Mouse (Mus musculus): Measurements from ENCODE around the gene Rin3.
A peak's percentile ranks its signal among the peaks of the same experiment; 100 is the strongest.

Gene Rin3

DNA sequence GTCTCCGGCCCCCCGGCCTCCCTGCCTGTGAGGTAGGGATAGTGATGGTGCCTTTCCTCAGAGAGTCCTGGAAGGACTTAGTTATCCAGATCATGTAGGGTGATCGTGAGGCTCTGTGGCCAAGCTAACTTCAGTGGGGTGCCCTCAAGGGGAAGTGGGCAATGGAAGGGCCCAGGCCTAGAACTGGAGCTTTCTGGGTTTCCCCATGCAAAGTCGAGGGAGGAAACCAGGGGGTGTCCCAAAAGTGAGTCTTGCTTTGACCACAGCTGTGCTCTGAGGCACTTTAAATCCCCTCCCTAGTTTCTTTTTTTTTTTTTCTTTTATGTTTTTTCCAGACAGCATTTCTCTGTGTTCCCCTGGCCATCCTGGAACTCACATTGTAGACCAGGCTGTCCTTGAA is 47.3 kb downstream of the Rin3 start:
- DNase-seq (ENCODE audit: extremely low spot score, low spot score): no peak

DNA sequence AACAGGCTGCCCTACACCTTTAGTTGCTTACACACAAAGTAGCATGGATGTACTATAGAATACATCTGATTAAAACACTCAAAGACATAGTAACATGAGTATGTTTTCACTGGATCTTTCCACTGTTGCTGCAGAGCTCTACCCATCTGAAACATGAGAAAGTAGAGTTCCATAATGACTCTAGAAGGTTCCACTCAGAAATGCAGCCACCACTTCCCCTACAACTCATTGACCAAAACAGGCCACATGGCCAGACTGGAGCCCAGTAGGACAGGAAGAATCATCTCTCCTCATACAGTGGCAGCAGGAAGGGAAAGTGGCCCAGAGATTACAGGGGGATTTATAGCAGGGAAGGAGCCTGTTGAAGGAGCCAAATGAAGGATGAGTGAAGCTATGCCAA is 47.9 kb downstream of the Rin3 start:
- no peak for DNase-seq (ENCODE audit: extremely low spot score, low spot score)

DNA sequence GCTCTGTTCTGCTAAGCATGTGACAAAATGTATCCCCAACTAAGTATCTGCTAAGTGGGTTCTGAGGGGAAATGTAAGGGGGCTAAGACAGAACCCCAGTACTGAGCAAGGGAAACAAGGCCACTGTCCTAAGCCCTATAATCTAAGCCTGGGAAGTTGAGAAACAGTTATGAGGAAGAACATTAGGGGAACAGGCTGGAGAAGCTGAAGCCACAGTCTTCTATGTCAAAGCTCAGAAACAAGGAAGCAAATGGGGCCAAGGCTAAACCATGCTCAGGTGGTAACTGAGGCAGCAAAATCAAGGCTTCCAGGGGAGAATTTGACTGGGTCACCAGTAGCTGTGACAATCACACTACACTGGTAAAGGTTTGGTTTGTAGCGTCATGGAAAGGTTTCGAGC is 50.3 kb downstream of the Rin3 start:
- no peak for DNase-seq (ENCODE audit: extremely low spot score, low spot score)

DNA sequence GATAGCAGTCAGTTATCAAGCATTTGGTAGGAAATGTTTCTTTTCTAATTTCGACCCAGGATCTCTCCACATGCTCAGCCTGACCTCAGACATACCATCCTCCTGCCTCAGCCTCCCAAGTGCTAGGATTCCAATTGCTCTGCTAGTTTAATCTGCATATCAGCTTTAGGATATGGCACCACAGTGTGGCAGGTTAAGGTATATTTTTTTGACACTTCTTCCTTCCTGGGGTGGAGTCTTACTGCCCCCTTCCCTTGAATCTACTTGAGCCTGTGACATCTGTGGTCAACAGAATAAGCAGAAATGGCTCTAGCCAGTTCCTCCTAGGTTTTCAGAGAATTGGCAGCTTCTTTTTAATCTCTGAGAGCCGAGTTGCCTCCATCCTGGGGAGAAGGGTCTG is 56.2 kb downstream of the Rin3 start:
- DNase-seq (ENCODE audit: extremely low spot score, low spot score): no peak

DNA sequence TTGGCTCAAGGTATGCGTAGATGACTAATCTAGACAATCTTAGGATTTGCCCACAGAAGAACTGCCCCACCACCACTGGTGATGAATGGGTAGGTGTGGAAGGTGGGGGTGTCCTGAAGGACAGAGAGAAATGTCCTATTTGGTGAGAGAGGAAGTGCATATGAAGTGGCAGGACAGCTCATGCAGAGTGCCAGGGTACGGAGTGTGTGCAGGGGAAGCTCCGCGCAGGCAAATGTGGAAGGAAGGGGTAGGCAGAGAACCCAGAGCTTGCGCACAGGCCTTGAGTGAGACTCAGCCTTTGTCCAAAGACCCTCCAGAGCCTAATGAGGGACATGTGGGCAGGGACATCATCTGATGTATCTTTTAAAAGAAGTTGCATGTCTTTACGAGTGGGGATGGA is 57.6 kb downstream of the Rin3 start:
- DNase-seq (ENCODE audit: extremely low spot score, low spot score): no peak

DNA sequence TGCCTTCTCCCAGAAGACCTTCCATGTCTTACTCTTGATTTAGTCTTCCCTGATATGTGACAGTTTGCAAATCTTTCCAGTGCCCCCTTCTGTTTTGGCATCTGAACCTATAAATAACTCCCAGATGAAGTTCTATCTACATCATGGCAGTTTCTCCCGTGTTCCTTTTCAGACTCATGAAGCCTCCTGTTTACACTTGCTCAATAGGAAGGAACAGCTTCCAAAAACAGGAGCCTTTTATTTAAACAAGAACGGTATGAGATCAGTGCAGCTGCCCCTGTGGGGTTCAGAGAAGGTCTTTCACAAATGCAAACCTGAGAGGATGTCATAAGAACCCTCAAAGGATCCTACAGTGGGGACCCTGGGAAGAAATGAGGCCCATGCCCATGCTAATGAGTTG is 59.3 kb downstream of the Rin3 start:
- no peak for DNase-seq (ENCODE audit: extremely low spot score, low spot score)

DNA sequence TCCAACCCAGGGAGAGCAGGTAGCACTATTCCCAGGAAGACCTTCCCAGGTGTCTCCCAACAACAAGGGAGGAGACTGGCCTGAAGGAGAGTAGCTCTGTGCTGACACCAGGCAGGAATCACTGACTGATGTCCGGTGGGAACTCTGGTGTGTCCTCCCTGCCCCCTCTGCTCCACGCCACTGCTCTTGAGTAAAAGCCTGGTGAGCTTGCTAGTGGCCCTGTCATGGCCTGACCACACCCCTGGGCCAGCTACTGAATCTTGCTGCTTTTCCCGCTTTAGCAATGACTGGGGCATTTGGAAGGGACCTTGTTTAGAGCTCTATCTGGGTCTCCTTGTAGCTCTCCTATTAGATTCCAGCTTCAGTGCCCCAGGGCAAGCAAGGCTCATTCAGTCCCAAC is 59.8 kb downstream of the Rin3 start:
- no peak for DNase-seq (ENCODE audit: extremely low spot score, low spot score)

DNA sequence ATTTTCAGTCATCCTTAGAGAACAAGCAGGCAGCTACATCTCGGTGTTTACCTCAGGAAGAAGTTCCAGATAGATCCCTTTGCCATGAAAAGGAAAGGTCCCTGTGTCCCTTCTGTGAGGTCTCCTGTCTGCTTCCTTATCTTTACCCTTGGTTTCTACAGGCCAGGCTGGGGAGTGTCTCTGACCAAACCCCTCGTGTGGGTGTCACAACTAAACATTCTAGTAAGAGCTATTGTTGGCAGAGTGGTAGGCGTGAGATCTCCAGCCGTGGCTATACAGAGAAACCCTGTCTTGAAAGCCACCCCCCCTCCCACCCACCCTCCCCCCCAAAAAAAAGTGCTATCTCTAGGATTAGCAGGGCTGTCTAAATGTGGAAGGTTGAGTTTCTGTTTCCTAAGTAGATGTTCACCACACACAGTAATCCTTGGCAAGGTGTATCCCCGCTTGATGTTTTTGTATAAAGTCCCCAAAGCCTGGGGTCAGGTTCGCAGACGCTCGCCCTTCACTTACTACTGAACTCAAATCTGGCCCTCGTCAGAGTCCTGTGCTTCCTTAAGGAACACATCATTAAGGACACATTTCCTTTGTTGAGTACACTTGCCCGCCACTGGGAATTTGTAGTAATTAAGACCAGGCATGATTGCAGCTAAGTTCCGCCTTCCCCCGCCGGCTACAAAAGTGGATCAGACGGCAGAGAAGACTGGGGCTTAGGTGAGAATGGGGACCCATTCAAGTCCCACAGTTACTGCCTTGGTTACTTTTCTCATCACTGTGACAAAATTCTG is 62.4 kb downstream of the Rin3 start:
- no peak for DNase-seq (ENCODE audit: extremely low spot score, low spot score)

DNA sequence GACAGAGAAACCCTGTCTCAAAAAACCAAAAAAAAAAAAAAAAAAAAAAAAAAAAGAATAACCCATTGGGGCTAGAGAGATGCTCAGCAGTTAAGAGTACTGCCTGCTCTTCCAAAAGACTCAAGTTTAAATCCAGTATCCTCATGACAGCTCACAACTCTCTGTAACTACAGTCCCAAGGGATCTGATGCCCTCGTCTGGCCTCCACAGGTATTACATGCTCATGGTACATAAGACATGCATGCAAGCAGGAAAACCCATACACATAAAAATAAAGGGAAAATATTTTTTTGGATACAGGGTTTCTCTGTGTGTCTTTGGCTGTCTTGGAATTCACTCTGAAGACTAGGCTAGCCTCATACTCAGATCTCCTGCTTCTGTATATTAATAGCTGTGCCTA is 63.7 kb downstream of the Rin3 start:
- DNase-seq (ENCODE audit: extremely low spot score, low spot score): peak; percentile 55

DNA sequence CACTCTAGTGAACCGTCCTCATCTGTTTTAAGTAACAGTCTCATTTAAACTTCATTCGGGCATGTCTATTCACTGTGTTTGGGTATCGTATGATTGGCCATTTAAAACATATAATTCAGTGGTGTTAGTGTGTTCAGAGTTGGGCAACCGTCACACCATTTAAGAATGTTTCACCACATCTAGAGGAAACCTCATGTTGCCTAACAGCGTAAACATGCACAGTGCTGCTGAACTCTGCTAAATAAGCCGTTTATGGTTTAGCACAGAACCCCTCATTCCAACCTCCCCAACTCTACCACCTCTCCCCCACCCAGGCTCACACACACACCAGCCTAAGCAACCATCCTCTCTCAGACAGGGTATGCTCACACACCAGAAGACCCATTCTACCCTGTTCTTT is 65.6 kb downstream of the Rin3 start:
- no peak for DNase-seq (ENCODE audit: extremely low spot score, low spot score)

DNA sequence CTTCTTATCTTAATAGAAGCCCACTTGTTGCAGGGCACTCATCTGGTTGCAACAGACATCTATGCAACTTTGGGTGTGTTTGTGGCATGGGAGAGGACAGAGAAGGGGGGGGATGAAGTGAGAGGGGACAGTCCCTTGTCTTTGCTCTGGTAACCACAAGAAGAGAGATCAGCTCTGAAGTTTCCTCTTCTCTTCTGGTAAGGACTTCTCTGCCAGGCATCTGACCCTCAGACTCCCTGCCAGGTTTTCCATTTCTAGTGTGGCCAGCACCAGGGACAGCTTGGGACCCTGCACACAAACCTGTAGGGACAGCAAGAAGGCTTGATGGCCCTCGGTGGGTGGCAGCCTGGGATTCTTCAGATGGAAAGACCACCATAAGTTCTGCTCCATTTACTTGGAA is 68.1 kb downstream of the Rin3 start:
- no peak for DNase-seq (ENCODE audit: extremely low spot score, low spot score)

DNA sequence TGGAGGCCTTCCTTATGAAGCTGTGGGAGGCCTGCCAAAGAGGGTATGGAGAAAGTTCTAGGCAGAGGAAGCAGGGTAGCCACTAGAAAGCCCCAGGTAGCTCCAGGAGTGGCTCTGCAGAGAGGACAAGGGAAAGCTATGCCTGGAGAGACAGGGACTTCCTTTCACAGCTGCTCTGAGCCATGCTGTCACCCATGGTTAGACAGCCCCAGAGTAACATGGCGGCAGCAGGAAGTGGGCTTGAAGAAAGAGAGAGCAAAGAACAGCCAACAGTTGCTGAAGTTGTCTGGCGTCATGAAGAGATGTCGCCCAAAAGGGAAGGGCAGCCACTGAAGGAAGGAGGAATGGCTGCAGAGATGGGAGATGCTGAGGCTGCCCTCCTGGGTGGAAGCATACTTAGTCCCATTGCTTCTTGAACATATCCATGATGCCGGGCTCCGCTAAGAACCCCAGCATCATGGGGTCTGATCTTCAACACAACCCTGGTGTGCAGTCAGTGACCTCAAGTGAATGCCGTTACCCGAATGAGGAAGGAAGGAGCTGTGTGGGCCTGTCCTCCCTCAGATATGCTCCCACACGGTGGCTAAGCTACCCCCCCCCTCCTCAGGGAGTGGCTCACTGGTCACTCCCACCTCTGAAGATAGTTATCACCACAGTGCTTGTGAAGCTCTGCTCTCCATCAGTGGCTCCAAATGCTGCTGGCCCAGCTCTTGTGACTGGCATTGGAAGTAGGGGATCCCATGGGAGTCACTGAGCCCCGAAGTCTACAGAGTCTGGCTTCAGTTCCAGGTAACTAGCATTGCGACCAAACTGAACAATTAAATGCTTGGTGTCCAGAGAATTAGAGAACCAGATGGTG is 71.5 kb downstream of the Rin3 start:
- no peak for DNase-seq (ENCODE audit: extremely low spot score, low spot score)

DNA sequence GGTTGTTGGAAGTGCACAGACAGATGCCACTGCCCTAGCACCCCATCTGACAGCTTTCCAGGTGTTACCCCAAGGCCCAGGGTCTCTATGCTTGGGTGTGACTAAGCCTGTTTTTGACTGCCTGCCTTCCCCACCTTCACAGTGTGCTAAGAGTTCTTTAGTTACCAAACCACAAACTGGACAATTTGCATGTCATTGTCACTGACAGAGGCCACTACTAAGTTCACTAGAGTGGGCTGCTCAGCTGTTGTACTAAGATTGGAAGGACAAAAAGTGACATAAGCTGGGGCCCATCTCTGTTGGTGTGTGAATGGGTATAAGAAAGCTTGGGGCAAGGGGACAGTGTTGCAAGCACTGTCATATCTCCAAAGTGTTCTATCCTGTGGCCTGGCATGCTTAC is 72.9 kb downstream of the Rin3 start:
- DNase-seq (ENCODE audit: extremely low spot score, low spot score): no peak

DNA sequence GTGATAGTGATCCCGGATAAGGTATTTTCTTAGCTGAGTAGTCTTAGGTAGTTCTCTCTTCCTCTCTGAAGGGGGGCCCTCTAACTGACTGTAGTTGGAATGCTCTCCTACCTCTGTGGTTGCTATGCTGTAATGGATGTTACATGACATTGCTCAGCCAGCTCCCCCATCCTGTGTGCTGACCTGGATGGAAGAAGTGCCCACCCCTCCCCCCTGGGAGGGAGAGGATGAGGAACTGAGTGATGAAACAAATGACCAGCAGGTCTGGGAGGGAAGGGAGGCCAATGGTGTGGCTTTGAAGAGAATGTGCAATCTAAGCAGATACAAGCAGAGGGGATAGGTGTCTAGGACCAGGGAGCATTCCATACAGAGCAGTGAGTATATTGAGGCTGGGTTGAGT is 73.9 kb downstream of the Rin3 start:
- no peak for DNase-seq (ENCODE audit: extremely low spot score, low spot score)

DNA sequence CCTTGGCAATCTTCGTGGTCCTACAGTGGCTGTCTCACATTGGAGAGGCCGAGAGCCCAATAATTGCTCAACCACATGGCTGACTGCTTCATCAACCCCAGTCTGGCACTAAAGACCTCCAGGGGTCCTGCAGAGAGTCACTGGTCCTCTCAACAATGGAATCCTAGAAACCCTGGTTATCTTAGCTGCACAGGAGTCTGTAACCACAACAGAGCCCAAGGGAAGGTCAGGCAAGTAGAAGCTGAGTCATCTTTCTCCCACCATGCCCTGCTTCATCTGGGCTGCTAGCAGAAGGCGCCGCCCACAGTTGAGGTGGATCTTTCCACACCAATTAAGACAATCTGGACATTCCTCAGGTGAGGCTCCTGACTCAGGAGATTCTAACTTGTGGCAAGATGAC is 76.5 kb downstream of the Rin3 start:
- DNase-seq (ENCODE audit: extremely low spot score, low spot score): no peak

DNA sequence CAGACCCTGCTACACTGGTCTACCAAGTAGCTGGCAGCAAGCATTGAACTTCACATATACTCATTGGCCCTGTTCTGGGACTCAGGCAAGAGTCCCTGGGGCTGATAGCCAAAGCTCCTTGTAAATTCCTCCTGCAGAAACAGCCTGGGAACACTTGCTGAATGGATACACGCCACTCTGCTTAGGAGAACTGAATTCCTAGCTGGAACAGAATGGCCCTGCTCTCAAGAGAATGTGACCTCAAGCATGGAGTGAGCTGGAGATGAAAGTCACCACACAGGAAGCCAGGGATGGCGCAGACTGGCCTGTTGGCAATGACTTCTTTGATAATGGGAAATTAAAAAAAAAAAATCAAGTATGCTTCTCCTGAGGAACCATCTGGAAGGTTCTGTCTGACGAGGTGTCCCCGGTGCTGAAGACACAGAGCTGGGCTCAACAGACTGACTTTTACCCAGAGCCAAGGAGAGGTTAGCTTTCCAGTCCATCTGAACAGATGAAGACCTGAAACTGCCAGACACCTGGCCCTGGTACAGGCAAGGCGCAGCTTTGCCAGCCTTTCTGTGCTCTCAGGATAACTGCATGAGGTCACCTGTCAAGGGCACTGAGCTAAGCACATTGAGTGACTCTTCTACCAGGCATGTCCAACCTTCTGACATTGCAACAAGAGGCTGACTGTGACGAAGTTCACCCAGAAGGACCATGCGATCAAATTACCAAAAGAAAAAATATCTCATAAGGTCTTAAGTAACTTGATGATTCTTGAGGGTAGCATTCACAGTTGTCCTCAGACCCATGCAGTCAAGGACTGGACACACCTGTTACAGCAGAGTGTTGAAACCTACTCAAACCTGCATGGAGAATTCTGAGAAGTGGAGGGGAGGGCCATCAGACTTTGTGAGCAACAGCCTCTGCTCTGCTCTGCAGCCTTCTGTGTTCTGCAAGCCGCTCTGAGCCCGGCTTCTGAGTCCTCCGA is 78.6 kb downstream of the Rin3 start:
- DNase-seq (ENCODE audit: extremely low spot score, low spot score): no peak

DNA sequence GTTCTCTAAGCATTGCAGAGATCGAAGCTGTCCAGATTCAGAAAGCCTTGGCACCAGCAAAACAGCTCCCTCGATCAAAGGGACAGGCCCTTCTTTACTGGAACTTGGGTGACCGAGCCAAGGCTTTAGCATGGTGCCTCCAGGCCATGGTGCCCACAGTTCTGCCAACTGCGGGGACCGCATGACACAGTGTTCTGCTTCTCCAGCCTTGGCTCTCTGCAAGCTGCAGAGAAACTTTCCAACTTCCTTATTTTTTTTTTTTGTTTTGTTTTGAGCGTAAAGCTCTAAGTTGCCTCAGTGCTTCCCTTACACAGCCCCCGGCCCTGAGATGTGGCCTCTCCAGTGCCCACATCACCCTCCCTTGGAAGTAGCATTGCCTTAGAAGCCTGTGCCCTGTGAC is 82.2 kb downstream of the Rin3 start:
- DNase-seq (ENCODE audit: extremely low spot score, low spot score): no peak

DNA sequence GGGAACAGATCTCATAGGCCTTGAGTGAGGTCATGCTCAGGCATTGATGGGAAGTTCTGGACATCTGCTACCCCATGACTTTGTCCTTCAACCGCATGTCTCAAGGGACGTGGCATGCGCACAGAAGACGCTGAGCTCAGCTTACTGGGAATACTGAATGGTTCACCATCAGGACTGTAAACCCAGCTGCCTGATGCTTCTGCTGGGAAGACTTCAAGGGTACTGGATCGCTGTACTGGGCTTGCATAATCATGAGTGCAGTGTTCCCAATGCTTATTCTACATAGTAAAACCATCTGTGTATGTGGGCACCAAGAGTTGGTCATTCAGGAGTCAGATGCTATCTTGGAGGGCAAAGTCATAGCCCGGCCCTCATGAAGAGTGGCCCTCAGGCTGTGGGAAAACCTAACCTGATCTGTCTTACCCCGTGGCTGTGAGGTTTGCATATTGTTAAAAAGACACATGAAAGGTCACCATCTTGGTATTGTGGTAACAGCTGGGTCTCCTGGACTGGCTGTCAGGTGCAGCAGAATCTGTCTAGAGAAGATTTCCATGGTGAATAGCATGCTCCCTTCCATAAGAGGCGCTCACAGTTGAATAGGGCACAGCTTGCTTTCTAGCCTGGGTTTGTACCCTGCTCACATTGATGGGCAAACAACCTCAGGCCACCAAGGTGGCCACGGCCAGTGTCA is 83.4 kb downstream of the Rin3 start:
- no peak for DNase-seq (ENCODE audit: extremely low spot score, low spot score)

DNA sequence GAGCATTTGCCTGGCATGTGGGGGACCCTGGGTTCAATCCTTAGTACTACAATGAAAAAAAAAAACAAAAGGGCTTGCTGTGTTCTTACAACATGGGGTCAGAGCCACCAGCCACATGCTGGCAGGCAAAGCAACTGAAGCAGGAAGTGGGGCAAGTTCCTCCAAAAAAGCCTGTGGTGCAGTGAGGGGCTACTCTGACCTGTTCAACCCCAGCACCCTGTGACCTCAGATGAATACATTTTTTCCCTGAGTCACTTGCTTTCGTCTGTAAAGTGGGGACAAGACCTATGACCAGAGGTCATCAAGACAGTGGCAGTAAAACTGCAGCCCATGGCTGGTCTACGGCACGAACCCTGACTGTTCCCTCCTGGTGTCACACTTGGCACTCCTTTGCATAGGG is 84.2 kb downstream of the Rin3 start:
- no peak for DNase-seq (ENCODE audit: extremely low spot score, low spot score)

DNA sequence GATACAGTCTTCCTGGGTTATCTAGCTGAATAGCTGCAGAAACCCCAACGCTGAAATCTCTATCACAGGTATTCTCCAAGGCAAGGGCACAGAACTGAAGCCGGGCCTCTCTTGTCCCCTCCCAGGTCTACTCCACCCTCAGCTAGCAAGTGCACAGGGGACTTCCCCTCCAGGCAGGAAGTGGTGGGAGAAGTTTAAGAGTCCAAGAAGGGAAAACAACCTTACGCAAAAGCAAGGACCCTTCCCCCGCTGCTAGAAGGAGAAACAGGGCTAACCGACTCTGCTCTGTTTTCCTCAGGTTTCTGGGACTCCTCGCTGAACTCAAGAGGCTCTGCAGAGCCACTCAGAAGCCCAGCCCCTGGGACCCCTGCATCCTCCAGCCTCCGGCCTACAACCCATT is 85.2 kb downstream of the Rin3 start:
- DNase-seq (ENCODE audit: extremely low spot score, low spot score): no peak

DNA sequence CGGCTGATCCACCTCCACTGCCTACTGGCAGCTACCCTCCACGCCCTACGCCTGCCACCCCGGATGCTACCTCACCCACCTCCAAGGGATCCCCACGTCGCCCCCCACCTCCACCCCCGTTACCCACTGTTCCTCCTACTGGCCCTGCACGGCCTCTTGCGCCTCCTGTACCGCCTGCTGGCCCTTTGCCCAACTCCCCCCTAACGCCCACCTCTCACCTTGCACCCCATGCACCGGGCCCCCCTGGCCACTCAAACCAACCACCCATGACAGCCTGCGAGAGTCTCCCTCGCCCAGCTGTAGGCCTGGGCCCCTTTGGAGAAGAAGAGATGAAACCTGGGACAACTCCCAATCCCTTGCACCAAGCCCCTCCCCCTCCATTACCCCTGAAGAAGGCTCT is 85.7 kb downstream of the Rin3 start:
- DNase-seq (ENCODE audit: extremely low spot score, low spot score): no peak

Data from neural tube, embryonic 10.5 days (tissue).